Mouse (Mus musculus) midbrain, embryonic 12.5 days (tissue): ENCODE measurements around the gene Dapk2. TPM values are rescaled to one million over a fixed set of nuclear protein-coding genes. Genes with fewer than 3 reads are reported as not detected.

Experiments used
- ATAC-seq: fragments of 200-750 bp; cut with Nextera tagmentation; 2 replicates; pipeline ENCODE4 v1.8.0; 2017; ENCODE audit warnings: low read depth, moderate TSS enrichment, moderate library complexity; ENCODE audit not compliant: low FRiP score
- H3K27ac ChIP-seq: fragments of 300-500 bp; sonication (generic); replicated peaks from 2 replicates; pipeline ENCODE4 v1.5.1; 2016; ENCODE audit warnings: mild to moderate bottlenecking
- H3K27me3 ChIP-seq: fragments of 300-500 bp; sonication (generic); 2 replicates; pipeline ENCODE4 v1.6.1; 2016; ENCODE audit warnings: mild to moderate bottlenecking
- H3K36me3 ChIP-seq: fragments of 300-500 bp; sonication (generic); 2 replicates; pipeline ENCODE4 v1.6.1; 2016
- H3K4me1 ChIP-seq: fragments of 300-500 bp; sonication (generic); 2 replicates; pipeline ENCODE4 v1.6.1; 2016
- H3K4me2 ChIP-seq: fragments of 300-500 bp; sonication (generic); replicated peaks from 2 replicates; pipeline ENCODE4 v1.6.1; 2016; ENCODE audit warnings: mild to moderate bottlenecking, moderate library complexity
- H3K4me3 ChIP-seq: fragments of 300-500 bp; sonication (generic); 2 replicates; pipeline ENCODE4 v1.5.1; 2016; ENCODE audit warnings: mild to moderate bottlenecking
- H3K9ac ChIP-seq: fragments of 300-500 bp; sonication (generic); replicated peaks from 2 replicates; pipeline ENCODE4 v1.6.1; 2016; ENCODE audit warnings: mild to moderate bottlenecking, moderate library complexity
- H3K9me3 ChIP-seq: fragments of 300-500 bp; sonication (generic); 2 replicates; pipeline ENCODE4 v1.6.1; 2016; ENCODE audit warnings: mild to moderate bottlenecking
- WGBS: fragments of 180-500 bp; shearing (Covaris S2); methylation state at CpG from one replicate; pipeline ENCODE4 v1.1.7; 2016; 5-methylcytosine and 5-hydroxymethylcytosine counted together
- polyA plus RNA-seq: library from polyadenylated mRNA; unstranded; fragments of >200 nt; fragmentation: Nextera tagmentation; extraction: Ambion mirVana; gene quantifications from 2 replicates; pipeline ENCODE4 v1.2.1, GENCODE M21; 2016

The Dapk2 gene
- polyA plus RNA-seq, 1 experiment from 2014 or later: 3.7 TPM

DNA sequence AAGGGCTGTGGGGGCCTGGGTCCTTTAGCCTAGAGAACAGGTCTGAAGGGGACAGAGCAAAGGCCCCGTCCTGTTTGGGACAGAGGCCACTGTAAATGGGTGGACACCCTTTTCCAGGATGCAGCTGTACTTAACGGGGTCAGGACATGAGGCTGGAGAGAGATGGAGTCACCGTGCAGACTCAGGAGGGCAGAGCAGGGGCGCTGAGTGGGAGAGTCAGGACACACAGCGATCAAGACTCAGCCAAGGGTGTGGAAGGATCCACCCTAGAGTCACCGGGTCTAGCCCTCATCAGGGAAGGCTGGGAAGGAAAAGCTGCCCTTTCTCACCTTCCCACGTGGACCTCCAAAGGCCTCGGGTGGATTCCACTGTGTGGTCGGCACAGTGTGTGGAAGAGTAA lies 6.0 kb upstream of the Dapk2 start:
- 67% methylated on average over 9 of the region's 9 CpGs for WGBS
- Histone ChIP-seq H3K27me3 (peaks cover 7% of the 10 kb centered on the region; the same call in 1 of the 2 replicates), H3K4me1 (no peaks in the 10 kb centered on the region), H3K4me2 (no peak overlapping the region), H3K4me3 (no peak overlapping the region), H3K9me3 (no peaks in the 10 kb centered on the region), H3K36me3 (no peaks in the 10 kb centered on the region), H3K9ac (no peak overlapping the region), H3K27ac (no peak overlapping the region)
- no peak for ATAC-seq

- no peak overlapping the region for H3K27ac ChIP-seq
- 93% methylated on average over 6 of the region's 6 CpGs for WGBS
- no peak overlapping the region for H3K4me2 ChIP-seq
- no peak for ATAC-seq
- no peak overlapping the region for H3K4me3 ChIP-seq
- no peak overlapping the region for H3K9ac ChIP-seq
- peaks cover 22% of the 10 kb centered on the region for H3K27me3 ChIP-seq
- H3K4me1 ChIP-seq: 0 out of 2 replicates have a peak, but pooled peaks cover 6% of the 10 kb centered on the region
- H3K36me3 ChIP-seq: no peaks in the 10 kb centered on the region
- H3K9me3 ChIP-seq: no peaks in the 10 kb centered on the region
These were observed 4.4 kb upstream of the Dapk2 start for GRCm38 (mm10) chr9:66153594-66153993.

- 93% methylated on average over 9 of the region's 9 CpGs for WGBS
- H3K9ac ChIP-seq: no peak overlapping the region
- H3K4me3 ChIP-seq: no peak overlapping the region
- no peaks in the 10 kb centered on the region for H3K36me3 ChIP-seq
- H3K4me2 ChIP-seq: no peak overlapping the region
- no peaks in the 10 kb centered on the region for H3K9me3 ChIP-seq
- no peak overlapping the region for H3K27ac ChIP-seq
- peaks cover 26% of the 10 kb centered on the region for H3K27me3 ChIP-seq
- 0 out of 2 replicates have a peak, but pooled peaks cover 6% of the 10 kb centered on the region for H3K4me1 ChIP-seq
- ATAC-seq: no peak
These were observed 4.0 kb upstream of the Dapk2 start for GRCm38 (mm10) chr9:66154013-66154412.

- Histone ChIP-seq H3K4me2 (no peak overlapping the region), H3K36me3 (no peaks in the 10 kb centered on the region), H3K9ac (no peak overlapping the region), H3K4me3 (no peak overlapping the region), H3K9me3 (no peaks in the 10 kb centered on the region), H3K27me3 (peaks cover 36% of the 10 kb centered on the region), H3K27ac (no peak overlapping the region), H3K4me1 (0 out of 2 replicates have a peak, but pooled peaks cover 6% of the 10 kb centered on the region)
- ATAC-seq: no peak
- 92% methylated on average over 1 of the region's 1 CpGs for WGBS
These were observed 2.5 kb upstream of the Dapk2 start for GRCm38 (mm10) chr9:66155534-66155933.

DNA sequence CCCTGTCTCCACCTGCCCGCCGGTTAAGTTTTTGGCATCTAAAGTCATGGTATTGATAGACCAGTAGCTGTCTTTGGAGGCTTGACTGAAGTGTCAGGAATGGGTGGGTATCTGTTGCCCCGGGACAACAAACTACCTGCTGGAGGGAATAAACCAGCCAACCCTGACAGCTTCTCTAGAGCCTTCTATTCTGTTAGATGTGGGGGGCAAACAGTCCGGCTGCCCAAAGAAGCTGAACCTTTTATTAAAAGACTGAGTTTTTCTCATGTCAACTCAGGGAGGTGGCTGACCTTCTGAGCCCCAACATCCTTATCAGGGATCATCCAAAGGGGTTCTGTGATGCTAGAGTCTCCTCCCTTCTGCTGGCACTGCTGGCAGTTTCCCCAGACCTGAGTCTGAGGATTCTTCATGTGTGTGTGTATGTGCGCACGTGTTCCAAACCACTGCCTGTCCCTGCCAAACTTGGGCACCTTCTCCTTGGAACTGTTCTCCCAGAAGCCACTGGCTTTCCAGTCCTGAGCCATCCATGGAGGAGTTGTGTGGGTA lies 935 bp downstream of the Dapk2 start:
- no peaks in the 10 kb centered on the region for H3K9me3 ChIP-seq
- H3K27ac ChIP-seq: no peak overlapping the region
- peak overlapping the region; percentile 49; the same call in 1 of the 2 replicates for H3K4me2 ChIP-seq
- no peaks in the 10 kb centered on the region for H3K36me3 ChIP-seq
- 0 out of 2 replicates have a peak, but pooled peaks cover 6% of the 10 kb centered on the region for H3K4me1 ChIP-seq
- no peak overlapping the region for H3K4me3 ChIP-seq
- no peak overlapping the region for H3K9ac ChIP-seq
- ATAC-seq: no peak
- H3K27me3 ChIP-seq: peaks cover 36% of the 10 kb centered on the region
- WGBS: 85% methylated on average over 6 of the region's 6 CpGs

DNA sequence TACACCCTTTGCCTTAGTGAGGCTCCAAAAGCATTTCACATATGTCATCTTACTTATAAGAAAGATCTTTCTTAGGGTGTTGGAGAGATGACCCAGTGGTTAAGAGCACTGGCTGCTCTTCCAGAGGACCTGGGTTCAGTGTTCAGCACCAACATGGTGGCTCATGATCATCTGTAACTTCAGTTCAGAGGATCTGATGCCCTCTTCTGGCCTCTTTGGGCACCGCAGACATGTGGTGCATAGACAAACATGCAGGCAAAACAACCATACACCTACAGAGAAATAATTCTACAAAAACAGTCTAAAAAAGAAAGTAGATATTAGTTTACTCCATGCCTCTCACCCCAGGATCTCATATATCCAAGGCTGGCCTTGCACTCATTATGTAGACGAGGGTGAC lies 2.1 kb downstream of the Dapk2 start:
- no peak overlapping the region for H3K9ac ChIP-seq
- 96% methylated on average over 2 of the region's 2 CpGs for WGBS
- H3K4me1 ChIP-seq: peaks cover 6% of the 10 kb centered on the region; the same call in 1 of the 2 replicates
- H3K9me3 ChIP-seq: no peaks in the 10 kb centered on the region
- H3K36me3 ChIP-seq: no peaks in the 10 kb centered on the region
- no peak overlapping the region for H3K4me2 ChIP-seq
- H3K27me3 ChIP-seq: peaks cover 36% of the 10 kb centered on the region
- ATAC-seq: no peak
- no peak overlapping the region for H3K27ac ChIP-seq
- no peak overlapping the region for H3K4me3 ChIP-seq

GRCm38 (mm10) chr9:66162995-66163394 lies 5.0 kb downstream of the Dapk2 start:
- Histone ChIP-seq H3K4me3 (no peak overlapping the region), H3K9ac (no peak overlapping the region), H3K9me3 (no peaks in the 10 kb centered on the region), H3K36me3 (no peaks in the 10 kb centered on the region), H3K27ac (no peak overlapping the region), H3K4me1 (peaks cover 26% of the 10 kb centered on the region), H3K27me3 (peaks cover 20% of the 10 kb centered on the region), H3K4me2 (no peak overlapping the region)
- no peak for ATAC-seq
- WGBS: 87% methylated on average over 9 of the region's 9 CpGs

- Histone ChIP-seq H3K36me3 (no peaks in the 10 kb centered on the region), H3K4me1 (peaks cover 47% of the 10 kb centered on the region), H3K27ac (no peak overlapping the region), H3K4me3 (no peak overlapping the region), H3K9ac (no peak overlapping the region), H3K27me3 (no peaks in the 10 kb centered on the region), H3K4me2 (no peak overlapping the region), H3K9me3 (no peaks in the 10 kb centered on the region)
- no peak for ATAC-seq
- 82% methylated on average over 5 of the region's 5 CpGs for WGBS
These were observed 9.2 kb downstream of the Dapk2 start for GRCm38 (mm10) chr9:66167222-66167621.

DNA sequence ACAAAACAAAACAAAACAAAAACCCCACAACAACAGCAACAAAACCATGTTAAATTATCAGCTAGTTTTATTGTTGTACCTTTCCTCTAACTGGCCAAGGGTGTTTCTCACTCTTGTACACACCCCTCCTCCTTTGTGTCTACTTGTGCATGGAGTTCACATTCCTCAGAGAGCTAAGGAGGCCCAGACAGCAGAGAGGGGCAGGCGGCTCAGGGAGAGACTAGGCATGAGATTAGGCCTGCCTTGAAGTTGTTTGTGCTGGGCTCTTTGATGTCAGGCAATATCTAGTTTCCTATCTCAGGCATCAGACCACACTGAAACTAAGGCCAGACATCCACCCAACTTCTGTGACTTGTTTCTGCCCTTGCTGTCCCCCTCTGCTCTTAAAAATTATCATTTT lies 10.2 kb downstream of the Dapk2 start:
- Histone ChIP-seq H3K4me2 (no peak overlapping the region), H3K4me3 (no peak overlapping the region), H3K9me3 (no peaks in the 10 kb centered on the region), H3K4me1 (peaks cover 47% of the 10 kb centered on the region), H3K27ac (no peak overlapping the region), H3K9ac (no peak overlapping the region), H3K36me3 (no peaks in the 10 kb centered on the region), H3K27me3 (no peaks in the 10 kb centered on the region)
- ATAC-seq: no peak
- 5% methylated on average over 1 of the region's 1 CpGs for WGBS

DNA sequence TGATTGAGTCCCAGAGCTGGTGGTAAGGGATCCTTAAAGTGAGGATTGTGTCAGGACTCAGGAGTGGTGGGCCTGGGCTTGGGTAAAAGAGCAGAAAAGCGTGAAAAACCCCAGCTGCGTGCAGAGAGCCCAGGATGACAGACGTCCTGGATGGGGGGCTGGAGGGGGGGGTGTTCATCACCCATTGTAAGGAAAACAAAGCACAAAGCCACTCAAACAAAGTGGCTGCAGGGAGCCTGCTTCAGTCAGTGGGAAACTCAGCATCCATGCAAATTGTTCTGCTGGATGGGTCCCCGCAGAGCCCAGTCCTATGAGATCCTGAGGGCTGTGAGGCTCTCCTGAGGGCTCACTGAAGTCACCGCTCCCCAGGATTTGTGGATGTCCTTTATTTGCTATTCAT lies 12.5 kb downstream of the Dapk2 start:
- no peaks in the 10 kb centered on the region for H3K36me3 ChIP-seq
- peaks cover 44% of the 10 kb centered on the region for H3K4me1 ChIP-seq
- H3K27ac ChIP-seq: peak overlapping the region; percentile 68
- no peak overlapping the region for H3K4me2 ChIP-seq
- peak; percentile 82 for ATAC-seq
- no peak overlapping the region for H3K4me3 ChIP-seq
- 3% methylated on average over 5 of the region's 5 CpGs for WGBS
- no peaks in the 10 kb centered on the region for H3K9me3 ChIP-seq
- no peaks in the 10 kb centered on the region for H3K27me3 ChIP-seq
- H3K9ac ChIP-seq: no peak overlapping the region

GRCm38 (mm10) chr9:66171275-66171921 lies 13.4 kb downstream of the Dapk2 start:
- Histone ChIP-seq H3K4me1 (peaks cover 35% of the 10 kb centered on the region), H3K4me2 (no peak overlapping the region), H3K36me3 (no peaks in the 10 kb centered on the region), H3K27ac (0 out of 2 replicates have a peak overlapping the region, but pooled peaks have one; percentile 35), H3K4me3 (no peak overlapping the region), H3K9ac (no peak overlapping the region), H3K9me3 (no peaks in the 10 kb centered on the region), H3K27me3 (no peaks in the 10 kb centered on the region)
- 51% methylated on average over 12 of the region's 12 CpGs for WGBS
- no peak for ATAC-seq

DNA sequence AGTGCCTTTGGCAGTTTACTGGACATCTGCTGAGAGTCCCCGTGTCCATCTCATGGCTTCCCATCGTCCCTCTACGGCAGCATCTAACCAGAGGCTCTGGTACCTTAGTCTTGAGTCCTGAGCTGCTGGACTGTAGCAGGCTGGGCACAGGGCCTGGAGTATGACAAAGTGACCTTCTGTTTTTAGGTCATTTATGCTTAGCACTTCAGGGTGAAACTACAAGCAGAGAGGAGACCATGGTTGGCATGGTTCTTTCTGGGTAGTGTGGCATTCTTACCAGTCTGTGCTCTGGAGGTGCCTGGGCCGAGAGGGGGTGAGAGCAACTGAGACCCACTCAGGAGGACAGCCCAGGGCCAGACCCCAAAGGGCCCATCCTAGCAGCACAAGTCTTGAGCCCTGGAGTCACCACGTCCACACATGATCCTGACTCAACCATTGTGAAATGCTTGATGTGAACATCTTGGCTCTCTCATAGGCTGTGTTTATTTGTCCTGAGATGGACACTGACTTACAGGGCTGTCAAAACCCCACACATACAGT lies 15.4 kb downstream of the Dapk2 start:
- no peaks in the 10 kb centered on the region for H3K27me3 ChIP-seq
- no peak overlapping the region for H3K4me2 ChIP-seq
- no peaks in the 10 kb centered on the region for H3K9me3 ChIP-seq
- H3K4me1 ChIP-seq: peaks cover 23% of the 10 kb centered on the region
- H3K9ac ChIP-seq: no peak overlapping the region
- no peak overlapping the region for H3K27ac ChIP-seq
- no peaks in the 10 kb centered on the region for H3K36me3 ChIP-seq
- no peak overlapping the region for H3K4me3 ChIP-seq
- WGBS: 97% methylated on average over 5 of the region's 5 CpGs
- no peak for ATAC-seq
